Mouse (Mus musculus): ENCODE measurements around the gene Vmn1r20.
"Not testable (repeated sequence)": the region's sequence is repeated elsewhere in the genome, so short reads cannot be mapped to it uniquely, and the experiment has no call there.

Gene Vmn1r20

DNA sequence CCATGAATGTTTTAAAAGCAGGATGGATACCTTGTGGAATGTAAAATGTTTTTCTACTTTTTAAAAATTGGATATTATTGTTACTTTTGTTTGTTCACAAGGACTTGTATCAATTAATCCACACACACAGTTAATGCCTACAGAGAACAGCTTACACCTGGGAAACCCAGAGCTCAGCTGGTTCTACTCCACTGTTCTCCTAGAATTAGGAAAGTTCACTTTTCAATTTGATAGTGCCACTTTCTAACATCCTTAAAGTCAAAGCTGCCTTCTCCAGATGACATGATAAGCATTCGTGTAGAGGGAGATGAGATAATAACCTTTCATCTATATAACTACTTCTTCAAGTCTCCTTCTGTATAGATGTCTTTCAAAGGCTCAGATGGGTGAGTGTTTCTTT lies at the start of gene Vmn1r20:
Gene Vmn1r20 (plus strand): TSS at position 301 of the 400 bp plus-strand sequence.
- DNase-seq (ENCODE audit: low read depth, low spot score) = no peak

DNA sequence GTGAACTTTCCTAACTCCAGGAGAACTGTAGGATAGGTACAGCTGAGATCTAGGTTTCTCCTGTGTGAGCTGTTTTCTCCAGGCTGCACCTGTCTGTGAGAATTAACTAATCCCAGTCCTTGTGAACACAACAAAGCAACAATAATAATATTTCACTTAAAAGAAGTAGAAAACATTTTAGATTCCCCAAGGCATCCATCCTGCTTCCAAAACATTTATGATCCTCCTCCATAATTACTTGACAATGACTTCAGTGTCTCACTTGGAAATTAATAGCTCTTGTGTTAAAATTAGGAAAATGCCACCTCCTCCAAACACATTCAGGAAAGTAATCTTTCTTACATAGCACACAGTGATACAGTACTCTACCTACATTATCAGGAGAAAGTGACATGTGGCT lies 33.0 kb upstream of the Vmn1r20 start, which contains the start of gene Vmn1r18:
Gene Vmn1r18 (minus strand): TSS at position 101 of the 400 bp plus-strand sequence.
- DNase-seq (ENCODE audit: low read depth, low spot score) = no peak

DNA sequence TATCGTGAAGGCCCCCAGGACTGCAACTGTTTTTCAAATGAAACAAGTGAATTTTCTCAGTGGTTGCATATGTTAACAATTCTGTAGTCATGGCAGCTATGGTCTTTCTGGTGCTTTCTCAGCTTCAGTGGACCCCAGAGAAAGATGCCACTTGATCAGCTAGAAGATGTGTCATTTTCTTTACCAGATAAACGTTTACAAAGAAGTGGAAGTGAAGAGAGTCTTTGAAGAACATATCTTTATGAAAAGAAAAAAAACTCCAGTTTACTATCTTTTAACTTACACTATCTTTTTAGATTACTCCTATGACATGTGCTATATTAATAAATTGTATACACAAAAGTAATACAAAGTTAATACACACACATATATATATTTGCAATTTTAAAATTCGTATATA lies 25.2 kb upstream of the Vmn1r20 start, which contains the start of gene Vmn1r19:
Gene Vmn1r19 (plus strand): TSS at position 301 of the 400 bp plus-strand sequence.
- not testable (repeated sequence) for DNase-seq (ENCODE audit: low read depth, low spot score)

DNA sequence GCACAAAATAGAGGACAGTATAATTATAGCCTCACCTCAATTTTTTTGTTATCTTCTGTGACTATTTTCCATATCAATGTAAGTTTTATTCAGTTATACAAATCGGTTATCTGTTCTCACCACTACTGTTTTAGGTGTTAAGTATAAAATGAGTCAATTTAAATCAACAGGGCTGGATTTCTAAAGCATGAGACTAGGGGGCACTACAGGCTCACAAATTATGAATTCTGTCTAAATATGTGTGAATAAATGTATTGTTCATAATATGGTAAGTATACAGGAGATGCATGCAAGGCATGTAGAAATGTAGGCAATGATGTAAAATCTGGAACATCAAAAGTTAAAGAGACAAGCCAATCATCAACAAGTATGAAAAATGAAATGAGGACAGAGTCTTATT lies 2.5 kb downstream of the Vmn1r20 start:
- no peak for DNase-seq (ENCODE audit: low read depth, low spot score)

DNA sequence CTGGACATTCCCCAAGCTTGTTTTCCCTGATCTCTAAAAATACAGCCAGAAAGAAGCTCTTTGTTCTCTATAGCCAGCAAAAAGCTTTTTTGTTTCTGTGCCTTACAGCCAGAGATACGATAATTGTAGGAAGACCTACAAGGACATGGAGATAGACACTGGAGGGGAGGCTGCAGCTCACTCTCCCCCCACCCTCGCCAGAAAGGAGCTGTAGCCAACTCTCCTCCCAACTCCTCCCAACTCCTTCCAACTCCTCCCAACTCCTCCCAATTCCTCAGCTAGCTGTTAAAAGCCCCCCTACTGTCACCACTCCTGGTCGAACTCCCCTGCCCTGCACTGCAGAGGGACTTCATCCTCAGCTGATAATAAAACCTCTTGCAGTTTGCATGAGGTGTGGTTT lies 39.4 kb downstream of the Vmn1r20 start:
- not testable (repeated sequence) for DNase-seq (ENCODE audit: low read depth, low spot score)

Data from ES-CJ7 (cell line).